Mouse (Mus musculus) heart, embryonic 11.5 days (tissue): ENCODE measurements around the gene Serping1. TPM values are rescaled to one million over a fixed set of nuclear protein-coding genes. Genes with fewer than 3 reads are reported as not detected.

Experiments
- ATAC-seq: fragments of 200-750 bp; cut with Nextera tagmentation; replicated peaks from 2 replicates; pipeline ENCODE4 v1.8.0; 2017; ENCODE audit warnings: moderate library complexity; ENCODE audit not compliant: insufficient number of reproducible peaks, low FRiP score, low TSS enrichment
- H3K27ac ChIP-seq: fragments of 300-500 bp; sonication (generic); 2 replicates; pipeline ENCODE4 v1.5.1; 2014; ENCODE audit warnings: mild to moderate bottlenecking, low read depth, low read length
- H3K27me3 ChIP-seq: fragments of 300-500 bp; sonication (generic); 2 replicates; pipeline ENCODE4 v1.6.1; 2014; ENCODE audit warnings: mild to moderate bottlenecking, low read length, mixed read lengths; ENCODE audit not compliant: control insufficient read depth, insufficient read depth
- H3K36me3 ChIP-seq: fragments of 300-500 bp; sonication (generic); 2 replicates; pipeline ENCODE4 v1.6.1; 2014; ENCODE audit warnings: mild to moderate bottlenecking, low read length, moderate library complexity, mixed read lengths; ENCODE audit not compliant: control insufficient read depth, insufficient read depth
- H3K4me1 ChIP-seq: fragments of 300-500 bp; sonication (generic); 2 replicates; pipeline ENCODE4 v1.6.1; 2014; ENCODE audit warnings: low read length; ENCODE audit not compliant: control insufficient read depth, insufficient read depth
- H3K4me2 ChIP-seq: fragments of 300-500 bp; sonication (generic); 2 replicates; pipeline ENCODE4 v1.6.1; 2014; ENCODE audit warnings: mild to moderate bottlenecking, moderate library complexity
- H3K4me3 ChIP-seq: fragments of 300-500 bp; sonication (generic); 2 replicates; pipeline ENCODE4 v1.5.1; 2014; ENCODE audit warnings: low read depth, low read length
- H3K9ac ChIP-seq: fragments of 300-500 bp; sonication (generic); 2 replicates; pipeline ENCODE4 v1.6.1; 2014; ENCODE audit warnings: mild to moderate bottlenecking, low read depth, low read length, moderate library complexity
- H3K9me3 ChIP-seq: fragments of 300-500 bp; sonication (generic); replicated peaks from 2 replicates; pipeline ENCODE4 v1.6.1; 2016; ENCODE audit warnings: low read length; ENCODE audit not compliant: control insufficient read depth
- WGBS: fragments of 180-500 bp; shearing (Covaris S2); extraction: QIAGEN DNeasy Blood & Tissue Kit; methylation state at CpG from one replicate; pipeline ENCODE4 v1.1.7; 2014; ENCODE audit not compliant: insufficient replicate concordance; 5-methylcytosine and 5-hydroxymethylcytosine counted together
- polyA plus RNA-seq: library from polyadenylated mRNA; unstranded; fragments of >200 nt; fragmentation: Nextera tagmentation; extraction: Ambion mirVana; gene quantifications from 2 replicates; pipeline ENCODE4 v1.2.1, GENCODE M21; 2014

Serping1 gene
- 35.0 and 41.8 TPM in 2 replicates for polyA plus RNA-seq

DNA sequence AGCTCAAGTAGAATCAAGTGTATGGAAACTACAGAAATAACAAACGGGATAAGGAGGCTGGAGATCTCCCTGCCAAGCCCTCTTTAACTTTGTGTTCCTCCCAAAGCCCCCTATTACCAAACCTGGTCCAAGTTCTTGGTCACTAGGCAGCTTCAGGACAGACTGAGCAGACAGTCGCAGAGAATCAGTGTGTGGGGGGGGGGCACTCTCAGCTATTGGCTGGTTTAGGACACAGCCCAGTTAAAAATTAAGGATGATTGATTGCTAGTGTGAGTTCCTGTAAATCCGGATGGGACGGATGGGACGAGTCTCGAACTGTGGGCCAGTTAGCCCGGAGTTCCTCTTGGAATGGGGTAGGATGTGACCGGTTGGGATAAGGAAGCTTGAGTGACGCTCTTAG is at the start of gene Serping1:
Serping1 (minus strand) TSS at position 204 of the 400 bp plus-strand sequence.
- peak within 1 kb of the TSS; percentile 30 for H3K4me3 ChIP-seq
- WGBS, result 58% methylated on average over 9 of the region's 9 CpGs
- ATAC-seq, result no peak
- H3K9me3 ChIP-seq, result no peaks in the 10 kb centered on the region
- H3K9ac ChIP-seq, result peak within 1 kb of the TSS; percentile 40; the same call in 1 of the 2 replicates
- H3K4me1 ChIP-seq, result peaks cover 7% of the 10 kb centered on the region; the same call in 1 of the 2 replicates
- H3K27me3 ChIP-seq, result no peaks in the 10 kb centered on the region
- 0 out of 2 replicates have a peak within 1 kb of the TSS, but pooled peaks have one; percentile 5 for H3K27ac ChIP-seq
- H3K36me3 ChIP-seq, result no peaks in the 10 kb centered on the region
- peak within 1 kb of the TSS; percentile 55 for H3K4me2 ChIP-seq

DNA sequence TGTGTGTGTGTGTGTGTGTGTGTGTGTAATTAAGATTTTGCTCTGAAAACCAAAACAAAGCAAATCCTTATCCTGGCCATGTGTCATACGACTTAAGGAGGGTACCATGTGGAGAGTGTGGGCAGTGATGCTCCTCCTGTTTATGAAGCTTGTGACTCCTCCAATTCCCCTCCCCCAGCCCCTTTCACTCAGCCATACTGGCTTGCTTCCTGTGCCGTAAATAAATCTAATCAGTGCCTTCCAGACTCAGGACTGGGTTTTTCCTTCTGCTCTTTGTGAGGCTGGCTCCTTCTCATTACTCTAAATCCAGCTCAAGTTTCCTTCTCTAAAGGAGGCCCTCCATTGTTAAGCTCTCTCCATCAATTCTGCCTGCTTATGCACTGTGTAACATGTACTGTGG is 48.0 kb upstream of the Serping1 start:
- no peaks in the 10 kb centered on the region for H3K36me3 ChIP-seq
- WGBS, result 19% methylated on average over 2 of the region's 2 CpGs
- no peak overlapping the region for H3K9ac ChIP-seq
- H3K4me1 ChIP-seq, result peaks cover 13% of the 10 kb centered on the region
- H3K9me3 ChIP-seq, result no peaks in the 10 kb centered on the region
- no peak overlapping the region for H3K4me2 ChIP-seq
- H3K27me3 ChIP-seq, result no peaks in the 10 kb centered on the region
- peak overlapping the region; percentile 57 for H3K27ac ChIP-seq
- no peak for ATAC-seq
- H3K4me3 ChIP-seq, result no peak overlapping the region

DNA sequence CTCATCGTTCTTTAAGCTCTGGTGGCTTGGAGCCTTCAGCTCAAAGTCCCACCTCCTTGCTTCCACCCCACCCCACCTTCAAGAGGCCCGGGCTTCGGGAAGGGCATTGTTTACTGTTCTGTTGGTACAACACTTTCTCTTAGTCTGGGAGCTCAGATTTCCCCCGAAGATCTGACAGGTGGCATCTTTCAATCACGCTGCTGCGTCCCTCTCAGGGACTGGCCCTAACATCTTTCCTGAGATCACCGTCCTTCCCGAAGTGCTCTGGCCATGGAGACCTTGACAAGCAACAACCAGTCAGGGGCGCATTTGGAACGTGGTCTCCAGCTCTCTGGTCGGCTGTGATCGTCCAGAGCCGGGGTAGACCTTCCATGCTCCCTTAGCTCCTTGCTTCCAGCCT is 47.3 kb upstream of the Serping1 start, which contains the start of gene Smtnl1:
Smtnl1 (minus strand) TSS at position 101 of the 400 bp plus-strand sequence.
- Histone ChIP-seq H3K36me3 (no peaks in the 10 kb centered on the region), H3K4me1 (peaks cover 9% of the 10 kb centered on the region), H3K4me2 (no peak within 1 kb of the TSS), H3K9me3 (no peaks in the 10 kb centered on the region), H3K9ac (no peak within 1 kb of the TSS), H3K27ac (peak within 1 kb of the TSS; percentile 57), H3K4me3 (no peak within 1 kb of the TSS), H3K27me3 (no peaks in the 10 kb centered on the region)
- 51% methylated on average over 13 of the region's 13 CpGs for whole genome bisulfite sequencing
- ATAC-seq, result no peak

DNA sequence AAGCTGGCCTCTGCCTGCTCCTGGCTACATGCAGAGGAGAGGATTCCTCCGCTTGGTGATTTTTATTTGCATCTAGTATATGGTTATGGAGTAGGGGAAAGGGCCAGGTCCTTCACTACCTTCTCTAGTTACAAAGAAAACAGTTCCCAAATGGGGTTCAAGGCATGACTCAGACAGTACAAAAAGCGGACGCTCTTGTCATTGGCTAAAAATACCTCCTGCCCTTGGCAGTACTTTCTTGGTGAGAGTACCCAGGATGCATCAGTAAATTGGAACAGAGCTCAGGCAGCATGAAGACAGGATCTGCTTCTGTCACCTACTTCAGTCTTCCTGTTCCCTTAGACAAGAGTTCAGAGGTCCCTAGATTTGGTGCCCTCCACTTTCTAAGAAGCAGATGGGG is 44.6 kb upstream of the Serping1 start:
- peaks cover 9% of the 10 kb centered on the region for H3K4me1 ChIP-seq
- no peak overlapping the region for H3K4me2 ChIP-seq
- H3K9me3 ChIP-seq, result no peaks in the 10 kb centered on the region
- H3K9ac ChIP-seq, result no peak overlapping the region
- WGBS, result 35% methylated on average over 3 of the region's 3 CpGs
- 0 out of 2 replicates have a peak, but pooled peaks have one; percentile 55 for ATAC-seq
- H3K36me3 ChIP-seq, result no peaks in the 10 kb centered on the region
- no peak overlapping the region for H3K4me3 ChIP-seq
- H3K27ac ChIP-seq, result peak overlapping the region; percentile 47
- no peaks in the 10 kb centered on the region for H3K27me3 ChIP-seq

DNA sequence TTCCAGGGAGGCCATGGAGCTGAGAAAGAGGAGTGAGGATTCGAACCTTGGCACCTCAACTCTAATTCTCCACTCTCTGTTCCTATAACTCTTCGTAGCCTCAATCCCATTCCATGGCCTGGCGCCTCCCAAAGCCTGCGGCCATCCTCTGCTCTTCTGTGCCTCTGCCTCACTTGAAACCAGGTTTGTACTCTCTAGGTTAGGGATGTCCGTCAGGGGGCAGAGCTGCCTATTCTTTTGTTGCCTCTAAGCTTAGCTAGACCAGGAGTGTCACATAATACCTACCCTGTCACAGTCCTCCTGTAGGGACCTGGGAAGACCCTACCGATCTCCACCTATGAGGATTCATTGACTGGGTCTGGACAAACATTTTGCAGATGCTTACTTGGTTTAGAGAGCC is 37.4 kb upstream of the Serping1 start:
- Histone ChIP-seq H3K4me3 (no peak overlapping the region), H3K9me3 (no peaks in the 10 kb centered on the region), H3K27me3 (no peaks in the 10 kb centered on the region), H3K4me1 (peaks cover 18% of the 10 kb centered on the region), H3K4me2 (peak overlapping the region; percentile 60), H3K36me3 (no peaks in the 10 kb centered on the region), H3K27ac (peak overlapping the region; percentile 88), H3K9ac (no peak overlapping the region)
- ATAC-seq, result no peak
- 71% methylated on average over 6 of the region's 6 CpGs for WGBS

DNA sequence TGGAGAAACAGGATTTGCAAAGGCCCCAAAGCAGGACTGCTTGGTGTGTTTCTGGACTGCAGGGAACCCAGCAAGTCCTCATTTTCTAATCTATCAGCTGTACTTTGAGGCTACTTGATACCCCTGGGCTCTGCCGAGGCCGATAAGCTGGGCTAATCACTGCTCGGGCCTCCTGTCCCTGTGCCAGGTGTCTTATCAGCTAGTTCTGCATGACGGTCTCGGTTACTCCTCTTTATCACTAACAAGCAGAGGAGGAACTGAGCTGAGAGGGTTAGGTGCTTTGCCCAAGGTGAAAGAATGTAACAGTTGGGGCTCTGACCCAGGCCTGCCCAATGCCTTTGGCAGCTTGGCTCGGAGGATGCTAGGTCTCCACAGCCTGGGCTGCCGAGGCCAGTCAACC is 36.6 kb upstream of the Serping1 start:
- Histone ChIP-seq H3K9me3 (no peaks in the 10 kb centered on the region), H3K4me3 (no peak overlapping the region), H3K9ac (no peak overlapping the region; the same call in 1 of the 2 replicates), H3K4me2 (peak overlapping the region; percentile 60), H3K4me1 (peaks cover 18% of the 10 kb centered on the region), H3K27ac (peak overlapping the region; percentile 88), H3K27me3 (no peaks in the 10 kb centered on the region), H3K36me3 (no peaks in the 10 kb centered on the region)
- peak; percentile 89 for ATAC-seq
- 14% methylated on average over 7 of the region's 7 CpGs for WGBS

DNA sequence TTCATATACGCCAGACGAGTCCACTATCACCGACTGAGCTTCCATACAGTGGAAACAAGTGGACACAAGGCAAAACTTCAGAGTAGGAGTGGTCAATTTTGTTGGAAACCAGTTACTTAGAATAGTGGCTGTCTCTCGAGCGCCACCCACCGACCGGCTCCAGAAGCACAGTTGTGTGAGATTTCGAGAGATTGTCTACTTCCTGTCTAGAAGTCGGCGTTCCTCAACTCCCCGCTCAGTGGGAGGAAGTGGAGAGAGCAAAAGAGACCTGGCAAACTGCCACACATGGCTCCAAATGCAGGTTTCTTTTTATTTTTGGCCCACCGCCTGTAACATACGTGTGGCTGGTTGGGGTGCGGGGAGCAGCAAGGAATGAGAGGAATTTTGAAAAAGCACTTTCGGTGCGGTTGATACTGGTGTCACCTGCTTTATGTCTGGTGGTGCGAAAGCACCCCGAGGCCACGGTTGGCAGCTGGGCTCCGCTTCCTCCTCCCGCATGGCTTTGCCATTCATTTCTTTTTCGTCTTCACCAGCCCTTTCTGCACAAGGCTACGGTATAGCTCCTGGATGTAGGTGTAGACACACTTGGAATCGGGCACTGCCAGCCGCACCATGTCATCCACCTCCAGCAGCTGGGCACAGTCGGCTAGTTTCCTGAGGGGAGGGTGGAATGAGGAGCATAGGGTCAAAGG is 35.8 kb upstream of the Serping1 start:
- Histone ChIP-seq H3K9ac (peak overlapping the region; percentile 58), H3K27me3 (no peaks in the 10 kb centered on the region), H3K27ac (peak overlapping the region; percentile 88), H3K4me1 (peaks cover 18% of the 10 kb centered on the region), H3K9me3 (no peaks in the 10 kb centered on the region), H3K4me3 (peak overlapping the region; percentile 20), H3K4me2 (peak overlapping the region; percentile 60), H3K36me3 (no peaks in the 10 kb centered on the region)
- 24% methylated on average over 26 of the region's 26 CpGs for WGBS
- peak; percentile 36 for ATAC-seq

DNA sequence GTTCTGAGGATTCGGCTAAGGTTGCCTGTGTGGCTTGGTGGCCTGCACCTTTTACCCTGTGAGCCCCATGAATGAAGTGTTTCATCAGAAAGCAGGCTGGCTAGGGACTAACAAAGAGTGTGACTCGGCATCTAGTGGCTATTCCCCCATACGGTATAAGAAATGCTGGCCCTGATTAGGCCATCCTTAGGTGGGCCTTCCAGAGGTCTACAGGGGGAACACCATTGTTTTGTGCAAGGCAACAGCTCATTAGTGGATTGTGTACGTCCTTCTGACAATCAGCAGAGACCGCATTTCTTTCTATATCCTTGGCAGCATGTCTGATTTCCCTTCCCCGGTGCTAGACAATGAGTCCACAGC is 35.3 kb upstream of the Serping1 start:
- Histone ChIP-seq H3K9ac (no peak overlapping the region), H3K4me3 (no peak overlapping the region), H3K27ac (peak overlapping the region; percentile 68), H3K36me3 (no peaks in the 10 kb centered on the region), H3K9me3 (no peaks in the 10 kb centered on the region), H3K27me3 (no peaks in the 10 kb centered on the region), H3K4me2 (peak overlapping the region; percentile 60), H3K4me1 (peaks cover 18% of the 10 kb centered on the region)
- no peak for ATAC-seq
- 72% methylated on average over 6 of the region's 6 CpGs for WGBS

DNA sequence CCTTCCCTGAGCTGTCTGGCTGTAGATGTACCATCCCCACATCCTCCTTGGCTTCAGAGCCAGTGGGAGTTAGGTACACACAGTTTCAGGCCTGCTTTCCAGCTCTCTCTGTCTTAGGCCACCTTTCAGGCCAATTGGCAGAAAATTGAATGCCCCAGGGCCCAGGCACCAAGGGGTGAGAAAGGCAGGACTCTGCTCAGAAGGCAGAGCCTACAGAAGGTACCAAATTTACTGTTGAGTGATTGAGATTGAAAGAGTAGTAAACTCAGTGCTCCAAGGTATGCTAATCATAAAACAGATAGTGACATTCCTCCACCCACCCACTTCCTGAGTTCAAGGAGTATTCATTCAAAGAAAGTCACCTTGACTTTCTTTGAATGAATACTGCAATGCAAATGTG is 34.1 kb upstream of the Serping1 start:
- Histone ChIP-seq H3K4me2 (no peak overlapping the region), H3K4me1 (peaks cover 18% of the 10 kb centered on the region), H3K27ac (no peak overlapping the region), H3K9me3 (no peaks in the 10 kb centered on the region), H3K27me3 (no peaks in the 10 kb centered on the region), H3K4me3 (no peak overlapping the region), H3K36me3 (no peaks in the 10 kb centered on the region), H3K9ac (no peak overlapping the region)
- no peak for ATAC-seq
